Mouse (Mus musculus) E14TG2a.4 (cell line): Measurements from ENCODE around the gene Gpr174.

Source experiments
- H3K27me3 ChIP-seq: 2 replicates; pipeline ENCODE4 v1.6.1; 2014; ENCODE audit warnings: low read length, control low read depth; ENCODE audit not compliant: insufficient read depth
- H3K36me3 ChIP-seq: 2 replicates; pipeline ENCODE4 v1.6.1; 2014; ENCODE audit warnings: low read length, control low read depth; ENCODE audit not compliant: insufficient read depth
- H3K4me1 ChIP-seq: replicated peaks from 2 replicates; pipeline ENCODE4 v1.6.1; 2014; ENCODE audit warnings: low read depth, low read length, control low read depth
- H3K4me3 ChIP-seq: replicated peaks from 2 replicates; pipeline ENCODE4 v1.5.1; 2014; ENCODE audit warnings: mild to moderate bottlenecking, low read length
- H3K9me3 ChIP-seq: 2 replicates; pipeline ENCODE4 v1.6.1; 2014; ENCODE audit warnings: low read length, control low read depth
- CTCF ChIP-seq: conservative IDR thresholded peaks from 2 replicates; pipeline ENCODE4 v1.5.1; 2014; ENCODE audit warnings: low read length
- NANOG ChIP-seq: IDR thresholded peaks from 2 replicates; pipeline ENCODE4 v1.6.1; 2014; ENCODE audit warnings: borderline replicate concordance, low read length, mixed read lengths
- POU5F1 ChIP-seq: IDR thresholded peaks from 2 replicates; pipeline ENCODE4 v1.6.1; 2014; ENCODE audit warnings: low read length, borderline replicate concordance

Gene Gpr174

GRCm38 (mm10) chrX:107255486-107256227 is at the start of gene Gpr174:
Gene Gpr174, plus strand, starts transcription at chrX:107255878.
- no peaks in the 10 kb centered on the region for H3K36me3 ChIP-seq
- no peaks in the 10 kb centered on the region for H3K4me1 ChIP-seq
- no peaks in the 10 kb centered on the region for H3K27me3 ChIP-seq
- TF ChIP-seq POU5F1 (no peak), NANOG (no peak), CTCF (no peak)
- H3K4me3 ChIP-seq = no peak within 1 kb of the TSS
- H3K9me3 ChIP-seq = no peaks in the 10 kb centered on the region

- H3K27me3 ChIP-seq = no peaks in the 10 kb centered on the region
- no peaks in the 10 kb centered on the region for H3K4me1 ChIP-seq
- H3K9me3 ChIP-seq = no peaks in the 10 kb centered on the region
- TF ChIP-seq NANOG = no peak
- no peak for TF ChIP-seq POU5F1
- no peak for TF ChIP-seq CTCF
- H3K4me3 ChIP-seq = no peak overlapping the region
- H3K36me3 ChIP-seq = no peaks in the 10 kb centered on the region
These were observed 38.0 kb upstream of the Gpr174 start for GRCm38 (mm10) chrX:107217577-107218090.

GRCm38 (mm10) chrX:107224846-107225245 is 30.8 kb upstream of the Gpr174 start:
- H3K27me3 ChIP-seq = no peaks in the 10 kb centered on the region
- no peak for TF ChIP-seq POU5F1
- no peak for TF ChIP-seq CTCF
- no peak for TF ChIP-seq NANOG
- no peaks in the 10 kb centered on the region for H3K9me3 ChIP-seq
- H3K4me1 ChIP-seq = no peaks in the 10 kb centered on the region
- no peak overlapping the region for H3K4me3 ChIP-seq
- H3K36me3 ChIP-seq = no peaks in the 10 kb centered on the region

- TF ChIP-seq NANOG (no peak), CTCF (no peak), POU5F1 (no peak)
- no peaks in the 10 kb centered on the region for H3K4me1 ChIP-seq
- no peaks in the 10 kb centered on the region for H3K27me3 ChIP-seq
- H3K36me3 ChIP-seq = no peaks in the 10 kb centered on the region
- no peak overlapping the region for H3K4me3 ChIP-seq
- H3K9me3 ChIP-seq = no peaks in the 10 kb centered on the region
These were observed 24.5 kb upstream of the Gpr174 start for GRCm38 (mm10) chrX:107231214-107231613.

GRCm38 (mm10) chrX:107234655-107235054 is 21.0 kb upstream of the Gpr174 start:
- H3K4me3 ChIP-seq = no peak overlapping the region
- H3K4me1 ChIP-seq = no peaks in the 10 kb centered on the region
- no peaks in the 10 kb centered on the region for H3K36me3 ChIP-seq
- peaks cover 13% of the 10 kb centered on the region; the same call in 1 of the 2 replicates for H3K9me3 ChIP-seq
- no peak for TF ChIP-seq CTCF
- no peak for TF ChIP-seq NANOG
- no peak for TF ChIP-seq POU5F1
- H3K27me3 ChIP-seq = no peaks in the 10 kb centered on the region

GRCm38 (mm10) chrX:107236461-107236860 is 19.2 kb upstream of the Gpr174 start:
- Histone ChIP-seq H3K4me3 (no peak overlapping the region), H3K27me3 (no peaks in the 10 kb centered on the region), H3K4me1 (no peaks in the 10 kb centered on the region), H3K9me3 (peaks cover 27% of the 10 kb centered on the region), H3K36me3 (no peaks in the 10 kb centered on the region)
- no peak for TF ChIP-seq POU5F1
- TF ChIP-seq CTCF = no peak
- TF ChIP-seq NANOG = no peak

GRCm38 (mm10) chrX:107250390-107250789 is 5.3 kb upstream of the Gpr174 start:
- TF ChIP-seq NANOG (no peak), CTCF (no peak), POU5F1 (no peak)
- Histone ChIP-seq H3K9me3 (no peaks in the 10 kb centered on the region), H3K4me3 (no peak overlapping the region), H3K36me3 (no peaks in the 10 kb centered on the region), H3K4me1 (no peaks in the 10 kb centered on the region), H3K27me3 (no peaks in the 10 kb centered on the region)

- H3K27me3 ChIP-seq = no peaks in the 10 kb centered on the region
- no peak for TF ChIP-seq NANOG
- no peak for TF ChIP-seq CTCF
- H3K9me3 ChIP-seq = no peaks in the 10 kb centered on the region
- H3K4me1 ChIP-seq = no peaks in the 10 kb centered on the region
- H3K36me3 ChIP-seq = no peaks in the 10 kb centered on the region
- H3K4me3 ChIP-seq = no peak overlapping the region
These were observed 8.9 kb downstream of the Gpr174 start for GRCm38 (mm10) chrX:107264619-107265018.

- TF ChIP-seq CTCF (no peak), NANOG (no peak), POU5F1 (no peak)
- no peaks in the 10 kb centered on the region for H3K4me1 ChIP-seq
These were observed 21.9 kb downstream of the Gpr174 start for GRCm38 (mm10) chrX:107277606-107278005.

More at GRCm38 (mm10) chrX:107277606-107278005, 21.9 kb downstream of the Gpr174 start:
- Histone ChIP-seq H3K27me3 (no peaks in the 10 kb centered on the region), H3K9me3 (no peaks in the 10 kb centered on the region), H3K4me3 (no peak overlapping the region), H3K36me3 (no peaks in the 10 kb centered on the region)
